Mouse (Mus musculus) heart, embryonic 14.5 days (tissue): Measurements from ENCODE around the gene Eomes. TPM values are rescaled to one million over a fixed set of nuclear protein-coding genes. Genes with fewer than 3 reads are reported as not detected.

Source experiments
- ATAC-seq: fragments of 200-750 bp; cut with Nextera tagmentation; 2 replicates; pipeline ENCODE4 v1.8.0; 2017; ENCODE audit warnings: low read depth, moderate TSS enrichment; ENCODE audit not compliant: insufficient number of reproducible peaks, insufficient read depth, low FRiP score
- H3K27ac ChIP-seq, 2 experiments: fragments of 200-500 bp in 1 of 2; fragments of 300-500 bp in 1 of 2; sonication (generic) in 1 of 2; replicated peaks in 1 of 2; 2 replicates each; pipeline ENCODE4 v1.5.1; 2012 to 2014; ENCODE audit warnings: low read depth in 2 of 2, low read length in 2 of 2, control low read depth in 1 of 2, mild to moderate bottlenecking in 1 of 2, mixed read lengths in 1 of 2; ENCODE audit not compliant: control insufficient read depth in 1 of 2, insufficient read depth in 1 of 2
- H3K27me3 ChIP-seq: fragments of 300-500 bp; sonication (generic); 2 replicates; pipeline ENCODE4 v1.6.1; 2014; ENCODE audit warnings: mild to moderate bottlenecking, low read length, control low read depth; ENCODE audit not compliant: control insufficient read depth, insufficient read depth
- H3K36me3 ChIP-seq: fragments of 300-500 bp; sonication (generic); 2 replicates; pipeline ENCODE4 v1.6.1; 2014; ENCODE audit warnings: mild to moderate bottlenecking, control low read depth, low read length, mixed read lengths; ENCODE audit not compliant: control insufficient read depth, insufficient read depth
- H3K4me1 ChIP-seq, 2 experiments: fragments of 200-500 bp in 1 of 2; fragments of 300-500 bp in 1 of 2; sonication (generic) in 1 of 2; 2 replicates each; pipeline ENCODE4 v1.6.1; 2012 to 2014; ENCODE audit warnings: low read length in 2 of 2, control low read depth in 1 of 2, mixed read lengths in 1 of 2; ENCODE audit not compliant: control insufficient read depth in 2 of 2, insufficient read depth in 2 of 2
- H3K4me2 ChIP-seq: fragments of 300-500 bp; sonication (generic); 2 replicates; pipeline ENCODE4 v1.6.1; 2014; ENCODE audit warnings: mild to moderate bottlenecking, low read length
- H3K4me3 ChIP-seq, 2 experiments: fragments of 200-500 bp in 1 of 2; fragments of 300-500 bp in 1 of 2; sonication (generic) in 1 of 2; 2 replicates each; pipeline ENCODE4 v1.5.1; 2012 to 2014; ENCODE audit warnings: low read length in 2 of 2, mild to moderate bottlenecking in 2 of 2, control low read depth in 1 of 2, low read depth in 1 of 2, moderate library complexity in 1 of 2; ENCODE audit not compliant: control insufficient read depth in 1 of 2, insufficient read depth in 1 of 2
- H3K9ac ChIP-seq: fragments of 300-500 bp; sonication (generic); 2 replicates; pipeline ENCODE4 v1.6.1; 2014; ENCODE audit warnings: mild to moderate bottlenecking, low read length
- H3K9me3 ChIP-seq: fragments of 300-500 bp; sonication (generic); 2 replicates; pipeline ENCODE4 v1.6.1; 2016; ENCODE audit warnings: low read length, control low read depth; ENCODE audit not compliant: control insufficient read depth
- WGBS: fragments of 180-500 bp; shearing (Covaris S2); extraction: QIAGEN DNeasy Blood & Tissue Kit; methylation state at CpG from one replicate; pipeline ENCODE4 v1.1.7; 2014; 5-methylcytosine and 5-hydroxymethylcytosine counted together
- polyA plus RNA-seq: library from polyadenylated mRNA; unstranded; fragments of >200 nt; fragmentation: Nextera tagmentation; extraction: Ambion mirVana; gene quantifications from 2 replicates; pipeline ENCODE4 v1.2.1, GENCODE M21; 2014

The Eomes gene
- polyA plus RNA-seq, 1 experiment from 2014 or later, result not detected

GRCm38 (mm10) chr9:118478458-118478838 lies 436 bp downstream of the Eomes start:
- peak overlapping the region; percentile 84 for H3K4me2 ChIP-seq
- H3K4me3 ChIP-seq, result peak overlapping the region; percentile 44 to 47
- H3K36me3 ChIP-seq, result no peaks in the 10 kb centered on the region
- H3K4me1 ChIP-seq, result peaks cover 7 to 25% of the 10 kb centered on the region in 2 experiments; a peak in 3 of 4 replicates
- H3K27me3 ChIP-seq, result peaks cover 80% of the 10 kb centered on the region
- ATAC-seq, result 0 out of 2 replicates have a peak, but pooled peaks have one; percentile 23
- WGBS, result 0% methylated on average over 26 of the region's 29 CpGs
- H3K27ac ChIP-seq, result no peak overlapping the region
- no peaks in the 10 kb centered on the region for H3K9me3 ChIP-seq
- H3K9ac ChIP-seq, result peak overlapping the region; percentile 39; the same call in 1 of the 2 replicates

DNA sequence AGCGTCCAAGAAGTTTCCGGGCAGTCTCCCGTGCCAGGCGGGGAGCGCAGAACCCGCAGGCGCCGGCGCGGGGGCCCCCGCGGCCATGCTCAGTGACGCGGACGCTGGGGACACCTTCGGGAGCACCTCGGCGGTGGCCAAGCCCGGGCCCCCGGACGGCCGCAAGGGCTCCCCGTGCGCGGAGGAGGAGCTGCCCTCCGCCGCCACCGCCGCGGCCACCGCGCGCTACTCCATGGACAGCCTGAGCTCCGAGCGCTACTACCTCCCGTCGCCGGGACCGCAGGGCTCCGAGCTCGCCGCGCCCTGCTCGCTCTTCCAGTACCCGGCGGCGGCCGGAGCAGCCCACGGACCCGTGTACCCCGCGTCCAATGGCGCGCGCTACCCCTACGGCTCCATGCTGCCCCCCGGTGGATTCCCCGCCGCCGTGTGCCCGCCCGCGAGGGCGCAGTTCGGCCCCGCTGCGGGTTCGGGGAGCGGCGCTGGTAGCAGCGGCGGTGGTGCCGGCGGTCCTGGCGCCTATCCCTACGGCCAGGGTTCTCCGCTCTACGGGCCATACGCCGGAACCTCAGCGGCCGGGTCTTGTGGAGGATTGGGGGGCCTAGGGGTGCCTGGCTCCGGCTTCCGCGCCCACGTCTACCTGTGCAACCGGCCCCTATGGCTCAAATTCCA lies 961 bp downstream of the Eomes start:
- Histone ChIP-seq H3K27me3 (peaks cover 85% of the 10 kb centered on the region), H3K9ac (peak overlapping the region; percentile 39), H3K4me2 (peak overlapping the region; percentile 84), H3K4me3 (peak overlapping the region; percentile 44 to 47), H3K36me3 (no peaks in the 10 kb centered on the region), H3K9me3 (no peaks in the 10 kb centered on the region), H3K27ac (no peak overlapping the region), H3K4me1 (peaks cover 7 to 25% of the 10 kb centered on the region in 2 experiments; a peak in 3 of 4 replicates)
- peak; percentile 39; the same call in 1 of the 2 replicates for ATAC-seq
- WGBS, result under 1% methylated on average over 77 of the region's 87 CpGs

DNA sequence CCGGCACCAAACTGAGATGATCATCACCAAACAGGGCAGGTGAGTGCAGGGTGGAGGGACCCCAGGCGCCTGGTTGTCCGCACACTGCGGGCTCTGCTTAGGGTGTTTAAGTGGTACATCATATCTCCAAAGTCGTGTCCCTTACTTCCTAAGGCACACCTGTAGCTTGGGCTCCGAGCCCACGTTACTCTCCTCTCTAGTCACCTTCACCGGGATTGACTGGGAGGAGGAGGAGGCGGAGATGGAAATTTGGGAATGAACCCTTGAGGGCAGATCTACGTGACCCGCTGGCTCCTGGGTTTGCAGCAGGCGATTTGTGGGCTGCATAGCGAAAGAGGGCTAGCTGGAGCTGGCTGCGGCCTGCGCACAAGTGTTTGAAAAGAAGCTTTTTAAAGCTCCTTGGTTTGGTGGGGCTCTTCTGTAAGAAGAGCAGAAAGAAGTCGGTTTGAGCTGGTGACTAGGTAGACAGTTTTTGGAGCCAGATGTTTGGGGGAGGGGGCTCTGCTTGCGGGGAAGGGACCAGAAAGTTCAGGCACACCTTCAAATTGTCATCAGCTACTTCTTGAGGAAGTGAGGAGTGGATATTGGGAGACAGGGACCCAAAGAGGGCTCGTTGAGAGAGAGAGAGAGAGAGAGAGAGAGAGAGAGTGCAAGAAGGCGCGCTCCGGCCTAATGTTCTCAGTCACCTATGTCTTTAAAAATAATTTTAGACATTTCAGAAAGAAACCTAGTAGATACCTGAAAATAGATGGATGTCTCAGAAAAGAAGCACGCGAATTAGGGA lies 1.7 kb downstream of the Eomes start:
- 11% methylated on average over 23 of the region's 23 CpGs for WGBS
- H3K36me3 ChIP-seq, result no peaks in the 10 kb centered on the region
- H3K9ac ChIP-seq, result no peak overlapping the region
- no peak overlapping the region for H3K27ac ChIP-seq
- no peaks in the 10 kb centered on the region for H3K9me3 ChIP-seq
- H3K4me1 ChIP-seq, result peaks cover 7 to 25% of the 10 kb centered on the region in 2 experiments; a peak in 3 of 4 replicates
- H3K4me3 ChIP-seq, result peak overlapping the region in 1 of 2 experiments; percentile 47; a peak in 2 of 4 replicates
- peak overlapping the region; percentile 84 for H3K4me2 ChIP-seq
- ATAC-seq, result no peak
- H3K27me3 ChIP-seq, result peaks cover 87% of the 10 kb centered on the region

GRCm38 (mm10) chr9:118480292-118480690 lies 2.3 kb downstream of the Eomes start:
- H3K4me2 ChIP-seq, result no peak overlapping the region
- H3K36me3 ChIP-seq, result no peaks in the 10 kb centered on the region
- no peaks in the 10 kb centered on the region for H3K9me3 ChIP-seq
- H3K27me3 ChIP-seq, result peaks cover 87% of the 10 kb centered on the region
- H3K9ac ChIP-seq, result no peak overlapping the region
- no peak overlapping the region for H3K4me3 ChIP-seq
- WGBS, result 10% methylated on average over 14 of the region's 14 CpGs
- no peak overlapping the region for H3K27ac ChIP-seq
- peaks cover 7 to 25% of the 10 kb centered on the region in 2 experiments; a peak in 3 of 4 replicates for H3K4me1 ChIP-seq
- ATAC-seq, result no peak

DNA sequence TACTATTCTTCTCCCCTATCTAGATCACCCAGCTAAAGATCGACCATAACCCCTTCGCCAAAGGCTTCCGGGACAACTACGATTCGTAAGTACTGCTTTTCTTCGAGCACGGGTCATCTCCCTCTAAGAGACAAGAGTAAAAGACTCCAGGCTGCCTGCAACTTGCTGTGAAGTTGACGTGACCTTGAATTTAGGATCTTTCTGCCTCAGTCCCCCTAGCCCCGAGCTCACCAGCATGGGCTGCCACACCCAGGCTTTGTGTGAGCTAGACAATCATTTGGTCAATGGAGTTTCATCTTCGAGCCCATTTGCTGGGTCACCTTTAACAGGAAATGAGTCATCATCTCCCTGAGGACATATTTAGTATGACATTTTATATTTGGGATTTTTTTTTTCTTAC lies 4.2 kb downstream of the Eomes start:
- H3K9me3 ChIP-seq, result no peaks in the 10 kb centered on the region
- H3K27ac ChIP-seq, result no peak overlapping the region
- ATAC-seq, result no peak
- no peak overlapping the region for H3K9ac ChIP-seq
- H3K27me3 ChIP-seq, result peaks cover 96% of the 10 kb centered on the region
- H3K4me3 ChIP-seq, result no peak overlapping the region
- H3K36me3 ChIP-seq, result no peaks in the 10 kb centered on the region
- WGBS, result 65% methylated on average over 10 of the region's 10 CpGs
- no peak overlapping the region for H3K4me2 ChIP-seq
- peaks cover 4 to 21% of the 10 kb centered on the region in 2 experiments; a peak in 3 of 4 replicates for H3K4me1 ChIP-seq

GRCm38 (mm10) chr9:118486361-118487095 lies 8.5 kb downstream of the Eomes start:
- H3K9ac ChIP-seq, result no peak overlapping the region
- no peaks in the 10 kb centered on the region for H3K36me3 ChIP-seq
- 8% methylated on average over 32 of the region's 32 CpGs for WGBS
- peak overlapping the region; percentile 39 for H3K4me2 ChIP-seq
- no peak for ATAC-seq
- H3K27ac ChIP-seq, result no peak overlapping the region
- no peaks in the 10 kb centered on the region for H3K9me3 ChIP-seq
- 0 out of 4 replicates have a peak overlapping the region, but pooled peaks of 1 of the 2 experiments have one; percentile 8 for H3K4me3 ChIP-seq
- peaks cover 67% of the 10 kb centered on the region for H3K27me3 ChIP-seq
- H3K4me1 ChIP-seq, result peaks cover 2 to 17% of the 10 kb centered on the region in 2 experiments; a peak in 3 of 4 replicates

DNA sequence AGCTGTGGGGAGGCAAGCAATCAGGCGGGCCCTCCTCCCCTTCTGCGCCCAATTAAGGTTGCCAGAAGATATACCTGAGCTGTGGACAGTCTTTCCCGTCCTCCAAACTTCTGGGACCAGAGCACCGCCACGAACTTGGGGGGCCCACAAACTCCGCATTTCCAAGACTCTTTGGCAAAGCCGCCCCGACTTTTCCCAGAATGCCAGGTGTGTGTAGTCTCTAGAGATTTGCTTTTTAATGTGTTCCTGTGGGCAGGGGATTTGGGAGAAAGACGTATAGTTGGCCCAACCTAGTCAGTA lies 9.0 kb downstream of the Eomes start:
- Histone ChIP-seq H3K4me3 (peak overlapping the region in 1 of 2 experiments; percentile 50; a peak in 2 of 4 replicates), H3K4me2 (peak overlapping the region; percentile 72), H3K27me3 (peaks cover 62% of the 10 kb centered on the region), H3K4me1 (peaks cover 2 to 17% of the 10 kb centered on the region in 2 experiments; a peak in 3 of 4 replicates), H3K27ac (no peak overlapping the region), H3K9ac (no peak overlapping the region), H3K9me3 (no peaks in the 10 kb centered on the region), H3K36me3 (no peaks in the 10 kb centered on the region)
- 3% methylated on average over 9 of the region's 9 CpGs for WGBS
- ATAC-seq, result no peak
